Mouse (Mus musculus): Measurements from ENCODE around the gene Trim28.

DNA sequence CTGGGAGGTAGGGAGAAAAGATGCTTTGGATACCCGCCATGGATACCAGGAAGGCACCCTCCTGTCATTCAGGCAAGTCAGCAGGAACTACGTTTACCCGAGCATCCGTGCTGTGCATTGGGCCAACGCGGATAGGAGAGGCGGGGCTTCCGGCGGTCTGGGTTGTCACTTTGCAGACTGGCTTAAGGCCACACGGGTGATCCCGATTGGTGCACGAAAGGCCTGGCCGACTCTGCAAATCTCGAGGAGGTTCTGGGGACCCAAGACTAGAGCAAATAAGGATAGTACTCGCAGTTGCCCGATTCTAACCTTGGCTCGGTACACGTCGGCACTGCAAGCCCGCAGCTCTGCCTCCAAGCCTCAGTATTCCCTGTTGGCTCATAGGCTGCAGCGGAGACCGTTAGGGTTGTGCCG is 33.2 kb upstream of the Trim28 start, which contains the start of gene Zfp324:
- TF ChIP-seq EP300 (IDR thresholded peaks at IDR 0.05) (no peak), CTCF (IDR thresholded peaks at IDR 0.05) (no peak)

Measured in lung, postnatal 0 days (tissue).